Mouse (Mus musculus) T-cell, adult 66 days (primary cell): ENCODE results near the gene Gm8332. TPM values are rescaled to one million over a fixed set of nuclear protein-coding genes. Genes with fewer than 3 reads are reported as not detected.

Source experiments
- total RNA-seq, 2 experiments: library from RNA; stranded (reverse); gene quantifications; 3 replicates in 1 of 2; 4 replicates in 1 of 2; pipeline ENCODE4 v1.2.4; 2023

Gm8332 gene
- not detected for total RNA-seq

GRCm38 (mm10) chr12:88250000-88250399, at the start of gene Gm8332:
Gene Gm8332, minus strand, starts transcription at chr12:88250100.

GRCm38 (mm10) chr12:88274400-88274799, 24.5 kb upstream of the Gm8332 start, which contains the start of gene Gm5662:
Gene Gm5662, minus strand, starts transcription at chr12:88274500.

Other genes with a start within 250 kb of the Gm8332 start
- not detected for gene Gm2075, start 238.3 kb downstream of the Gm8332 start, total RNA-seq
- not detected for gene Gm6803, start 231.3 kb downstream of the Gm8332 start, total RNA-seq
- not detected for gene Gm2056, start 223.1 kb downstream of the Gm8332 start, total RNA-seq
- gene Gm16368, start 166.4 kb downstream of the Gm8332 start, total RNA-seq: not detected
- not detected for gene Gm10436, start 68.0 kb downstream of the Gm8332 start, total RNA-seq
- not detected for gene Gm5662, start 24.4 kb upstream of the Gm8332 start, total RNA-seq
- not detected for gene Gm5039, start 73.9 kb upstream of the Gm8332 start, total RNA-seq
- 10 to 100 TPM; 19.5 to 20.3 TPM for gene Adck1, start 110.5 kb upstream of the Gm8332 start, total RNA-seq